In the genomic region with DNA sequence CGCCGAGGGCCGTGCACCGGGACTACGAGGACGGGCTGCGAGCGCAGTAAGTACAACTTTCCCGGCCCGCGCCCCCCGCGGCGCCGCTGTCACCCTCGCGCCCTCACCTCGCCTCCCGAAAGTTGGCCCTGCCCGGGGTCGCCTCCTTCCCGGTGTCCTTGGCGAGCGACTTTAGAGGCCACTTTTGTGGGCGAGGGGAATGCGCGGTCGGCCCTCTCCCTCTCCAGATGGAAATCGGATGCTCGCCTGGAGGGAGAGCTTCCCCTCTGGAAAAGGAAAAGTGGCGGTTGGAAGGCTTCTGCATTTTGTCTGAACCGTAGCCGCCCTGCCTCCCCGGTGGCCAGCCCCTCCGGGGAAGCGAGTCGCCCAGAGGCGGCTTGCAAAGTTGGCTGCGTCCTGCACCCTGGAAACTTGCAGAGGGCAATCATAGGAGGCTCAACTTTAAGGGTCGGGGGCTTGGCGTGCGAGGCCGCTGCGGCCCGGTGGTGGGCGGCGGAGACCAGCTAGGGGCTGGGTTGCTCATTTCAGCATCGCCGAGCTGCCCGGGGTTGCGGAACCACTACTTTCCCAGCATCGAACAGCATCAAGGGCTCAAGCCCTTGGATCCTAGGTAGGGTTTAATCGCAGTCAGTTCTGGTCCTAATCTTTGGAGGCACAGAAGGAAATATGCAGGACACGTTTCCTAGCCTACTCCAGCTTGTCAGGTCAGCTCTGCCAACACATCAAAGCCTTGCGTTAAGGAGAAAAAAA, we compare ENCODE assay signal across 7 mouse cellular contexts. TPM values are rescaled to one million over a fixed set of nuclear protein-coding genes. Genes with fewer than 3 reads are reported as not detected.
A peak's percentile ranks its signal among the peaks of the same experiment; 100 is the strongest.
DNase-seq lines count a peak whose midpoint lies in the region; ATAC-seq and TF ChIP-seq lines count a peak whose summit lies in the region.

No protein-coding gene starts in this region.

- H3K4me3 ChIP-seq in C2C12 (ENCODE audit: insufficient read depth, poor library complexity, severe bottlenecking) (peak overlapping the region; percentile 68), E14TG2a.4 (replicated peaks; ENCODE audit: low read length) (peak overlapping the region; percentile 88)
- peak overlapping the region; percentile 85 for H3K4me3 ChIP-seq in heart, embryonic 10.5 days
- H3K4me3 ChIP-seq in kidney, embryonic 15.5 days (replicated peaks), result peak overlapping the region; percentile 83
- peak overlapping the region; percentile 84 for H3K4me3 ChIP-seq in stomach, embryonic 15.5 days (replicated peaks)

- H3K27ac ChIP-seq in heart, embryonic 10.5 days, result peak overlapping the region; percentile 97
- H3K27ac ChIP-seq in kidney, embryonic 15.5 days, result peak overlapping the region; percentile 97
- H3K27ac ChIP-seq in stomach, embryonic 15.5 days, result peak overlapping the region; percentile 92

- peak overlapping the region; percentile 85 for H3ac ChIP-seq in C2C12 (ENCODE audit: control insufficient read depth, insufficient read length, low read depth)

- H3K9me3 ChIP-seq in E14TG2a.4 (ENCODE audit: low read length), result no peaks in the 10 kb centered on the region
- no peaks in the 10 kb centered on the region for H3K9me3 ChIP-seq in heart, embryonic 10.5 days
- H3K9me3 ChIP-seq in kidney, embryonic 15.5 days (replicated peaks), result no peaks in the 10 kb centered on the region
- no peaks in the 10 kb centered on the region for H3K9me3 ChIP-seq in stomach, embryonic 15.5 days

- TF ChIP-seq CTCF in C2C12 (IDR thresholded peaks at IDR 0.05; ENCODE audit: control insufficient read depth, insufficient read depth, insufficient read length), result no peak
- TF ChIP-seq CTCF in E14TG2a.4 (conservative IDR thresholded peaks at IDR 0.05; ENCODE audit: low read length), result no peak

- no peaks in the 10 kb centered on the region for H3K27me3 ChIP-seq in C2C12 (ENCODE audit: control insufficient read depth, insufficient read depth, insufficient read length)
- peaks cover 39% of the 10 kb centered on the region for H3K27me3 ChIP-seq in E14TG2a.4 (ENCODE audit: insufficient read depth, low read length)
- no peaks in the 10 kb centered on the region for H3K27me3 ChIP-seq in heart, embryonic 10.5 days (ENCODE audit: insufficient read depth, poor library complexity, severe bottlenecking)
- no peaks in the 10 kb centered on the region for H3K27me3 ChIP-seq in kidney, embryonic 15.5 days
- no peaks in the 10 kb centered on the region for H3K27me3 ChIP-seq in stomach, embryonic 15.5 days (replicated peaks)

- under 1% methylated on average over 55 of the region's 55 CpGs for WGBS in heart, embryonic 10.5 days
- WGBS in kidney, embryonic 15.5 days, result under 1% methylated on average over 54 of the region's 55 CpGs
- WGBS in stomach, embryonic 15.5 days, result under 1% methylated on average over 55 of the region's 55 CpGs

- H3K4me1 ChIP-seq in E14TG2a.4 (replicated peaks; ENCODE audit: low read depth, low read length), result peaks cover 15% of the 10 kb centered on the region; the same call in 1 of the 2 replicates
- peaks cover 36% of the 10 kb centered on the region for H3K4me1 ChIP-seq in heart, embryonic 10.5 days
- H3K4me1 ChIP-seq in kidney, embryonic 15.5 days, result peaks cover 24% of the 10 kb centered on the region; the same call in 1 of the 2 replicates
- no peaks in the 10 kb centered on the region; the same call in 1 of the 2 replicates for H3K4me1 ChIP-seq in stomach, embryonic 15.5 days

- no peaks in the 10 kb centered on the region for H3K36me3 ChIP-seq in C2C12 (ENCODE audit: control insufficient read depth, insufficient read depth)
- no peaks in the 10 kb centered on the region for H3K36me3 ChIP-seq in E14TG2a.4 (ENCODE audit: insufficient read depth, low read length)
- peaks cover 16% of the 10 kb centered on the region; the same call in 1 of the 2 replicates for H3K36me3 ChIP-seq in heart, embryonic 10.5 days
- peaks cover 7% of the 10 kb centered on the region for H3K36me3 ChIP-seq in kidney, embryonic 15.5 days
- no peaks in the 10 kb centered on the region for H3K36me3 ChIP-seq in stomach, embryonic 15.5 days

- 0 out of 2 replicates have a peak, but pooled peaks have one; percentile 0 for ATAC-seq in kidney, embryonic 15.5 days (replicated peaks; ENCODE audit: low FRiP score)
- ATAC-seq in megakaryocyte progenitor cell, adult 5-6 weeks (replicated peaks; ENCODE audit: poor library complexity), result peak; percentile 8; the same call in 1 of the 2 replicates
- no peak for ATAC-seq in stomach, embryonic 15.5 days (ENCODE audit: insufficient read depth, low FRiP score, low read depth)

- peak; percentile 58 for DNase-seq in embryo, embryonic 10.5 days (ENCODE audit: low spot score)
- DNase-seq in heart, embryonic 10.5 days (ENCODE audit: low spot score), result peak; percentile 83

- peak overlapping the region; percentile 93 for H3K9ac ChIP-seq in kidney, embryonic 15.5 days
- H3K9ac ChIP-seq in stomach, embryonic 15.5 days, result peak overlapping the region; percentile 94

- H3K79me3 ChIP-seq in C2C12 (ENCODE audit: low read depth), result peaks cover 2% of the 10 kb centered on the region

- H3K79me2 ChIP-seq in C2C12 (ENCODE audit: control insufficient read depth, insufficient read depth), result peaks cover 26% of the 10 kb centered on the region

- H3K4me2 ChIP-seq in kidney, embryonic 15.5 days, result peak overlapping the region; percentile 86
- peak overlapping the region; percentile 82 for H3K4me2 ChIP-seq in stomach, embryonic 15.5 days

TF ChIP-seq in C2C12, 6 proteins besides CTCF, POLR2A, EP300 and RAD21:
- no peak for TF ChIP-seq MYOG (IDR thresholded peaks at IDR 0.05; ENCODE audit: control insufficient read depth, extremely low read depth, insufficient read length)
- no peak for TF ChIP-seq FOSL1 (IDR thresholded peaks at IDR 0.05; ENCODE audit: insufficient read depth, low read length, poor library complexity, severe bottlenecking)
- no peak for TF ChIP-seq MYOD1 (IDR thresholded peaks at IDR 0.05; ENCODE audit: control insufficient read depth, insufficient read length, low read depth)
- no peak for TF ChIP-seq MAX (IDR thresholded peaks at IDR 0.05)
- TF ChIP-seq CEBPB (IDR thresholded peaks at IDR 0.05; ENCODE audit: low read depth), result no peak
- no peak for TF ChIP-seq USF1 (IDR thresholded peaks at IDR 0.05; ENCODE audit: low read depth)

RNA-seq across cellular contexts. Expression of a gene that starts 0.5 kb away (rescaled TPM):
- 7.3 TPM for polyA plus RNA-seq in C2C12 (2012; fragmentation: generic; extraction: Trizol)
- polyA plus RNA-seq in heart, embryonic 10.5 days (2016; fragmentation: Nextera tagmentation; extraction: Ambion mirVana), result 7.2 and 8.6 TPM in 2 replicates
- polyA plus RNA-seq in kidney, embryonic 15.5 days (2015; fragmentation: Nextera tagmentation; extraction: Ambion mirVana), result 7.8 and 9.0 TPM in 2 replicates
- total RNA-seq in megakaryocyte progenitor cell, adult 5-6 weeks (2015), result 8.3 and 11.5 TPM in 2 replicates
- 11.9 and 14.8 TPM in 2 replicates for total RNA-seq in megakaryocyte progenitor cell, adult 5-6 weeks (2017)
- 6.1 and 7.2 TPM in 2 replicates for polyA plus RNA-seq in stomach, embryonic 15.5 days (2015; fragmentation: Nextera tagmentation; extraction: Ambion mirVana)
